Mouse (Mus musculus) cerebellum, postnatal 4 days (tissue): ENCODE data around the gene Lpar1.

Experiments
- DNase-seq, 2 experiments: peaks; one replicate each; pipeline ENCODE4 v3.0.0; 2022; ENCODE audit warnings: low spot score in 2 of 2, mixed read lengths in 1 of 2

The Lpar1 gene

GRCm38 (mm10) chr4:58508833-58509232 is 44.9 kb downstream of the Lpar1 start:
- no peak for DNase-seq

GRCm38 (mm10) chr4:58507536-58507935 is 46.2 kb downstream of the Lpar1 start:
- no peak for DNase-seq

GRCm38 (mm10) chr4:58506539-58507527 is 46.9 kb downstream of the Lpar1 start:
- no peak for DNase-seq

- DNase-seq: no peak
These were observed 49.4 kb downstream of the Lpar1 start for GRCm38 (mm10) chr4:58504250-58504649.

- no peak for DNase-seq
These were observed 52.5 kb downstream of the Lpar1 start for GRCm38 (mm10) chr4:58501012-58501777.

- no peak for DNase-seq
These were observed 53.9 kb downstream of the Lpar1 start for GRCm38 (mm10) chr4:58499831-58500230.

GRCm38 (mm10) chr4:58499241-58499640 is 54.5 kb downstream of the Lpar1 start:
- DNase-seq: no peak

- no peak for DNase-seq
These were observed 55.0 kb downstream of the Lpar1 start for GRCm38 (mm10) chr4:58498734-58499133.

GRCm38 (mm10) chr4:58497284-58497683 is 56.4 kb downstream of the Lpar1 start:
- no peak for DNase-seq

GRCm38 (mm10) chr4:58496743-58497142 is 57.0 kb downstream of the Lpar1 start:
- no peak for DNase-seq

GRCm38 (mm10) chr4:58491742-58492141 is 62.0 kb downstream of the Lpar1 start:
- no peak for DNase-seq

- no peak for DNase-seq
These were observed 63.3 kb downstream of the Lpar1 start for GRCm38 (mm10) chr4:58490374-58490773.

- no peak for DNase-seq
These were observed 75.1 kb downstream of the Lpar1 start for GRCm38 (mm10) chr4:58478564-58478963.

GRCm38 (mm10) chr4:58477691-58478090 is 76.0 kb downstream of the Lpar1 start:
- DNase-seq: no peak

- DNase-seq: no peak
These were observed 82.3 kb downstream of the Lpar1 start for GRCm38 (mm10) chr4:58471203-58471910.

- DNase-seq: no peak
These were observed 83.8 kb downstream of the Lpar1 start for GRCm38 (mm10) chr4:58469651-58470592.

- DNase-seq: no peak
These were observed 84.7 kb downstream of the Lpar1 start for GRCm38 (mm10) chr4:58469035-58469434.

- DNase-seq: no peak
These were observed 88.1 kb downstream of the Lpar1 start for GRCm38 (mm10) chr4:58465586-58465985.

GRCm38 (mm10) chr4:58464390-58465164 is 89.1 kb downstream of the Lpar1 start:
- DNase-seq: no peak

GRCm38 (mm10) chr4:58462990-58463389 is 90.7 kb downstream of the Lpar1 start:
- DNase-seq: no peak
